Mouse (Mus musculus): ENCODE results near the gene Btbd1. TPM values are rescaled to one million over a fixed set of nuclear protein-coding genes. Genes with fewer than 3 reads are reported as not detected.

Btbd1 gene
- polyA plus RNA-seq, 1 experiment from 2014 or later, result 64.7 TPM

GRCm38 (mm10) chr7:81851706-81852105, 22.5 kb upstream of the Btbd1 start:
- POLR2A ChIA-PET, result interaction anchor here (1.5 kb wide), 1 partner anchor 21 kb away, joined by 4 read pairs; no protein-coding TSS in a partner anchor
- no peak for DNase-seq (ENCODE audit: low read depth, low spot score)
- TF ChIP-seq CTCF (IDR thresholded peaks at IDR 0.05), result no peak
- no peaks in the 10 kb centered on the region for H3K27me3 ChIP-seq
- CTCF ChIA-PET, result interaction anchor here (0.9 kb wide), 1 partner anchor 16 kb away, joined by 4 read pairs; no protein-coding TSS in a partner anchor
- in situ Hi-C loops (cut with MboI; ENCODE audit: low pct_unique_long_range_greater_than_20kb), result no loop called here
- no peak for ATAC-seq

GRCm38 (mm10) chr7:81850171-81850570, 20.9 kb upstream of the Btbd1 start:
- no peaks in the 10 kb centered on the region for H3K27me3 ChIP-seq
- ChIA-PET CTCF (no interaction called here), POLR2A (no interaction called here)
- TF ChIP-seq CTCF (IDR thresholded peaks at IDR 0.05), result no peak
- in situ Hi-C loops (cut with MboI; ENCODE audit: low pct_unique_long_range_greater_than_20kb), result no loop called here
- no peak for ATAC-seq
- DNase-seq (ENCODE audit: low read depth, low spot score), result no peak

GRCm38 (mm10) chr7:81849633-81850032, 20.4 kb upstream of the Btbd1 start:
- CTCF ChIA-PET, result no interaction called here
- DNase-seq (ENCODE audit: low read depth, low spot score) (no peak), ATAC-seq (no peak)
- POLR2A ChIA-PET, result no interaction called here
- no peaks in the 10 kb centered on the region for H3K27me3 ChIP-seq
- no peak for TF ChIP-seq CTCF (IDR thresholded peaks at IDR 0.05)
- in situ Hi-C loops (cut with MboI; ENCODE audit: low pct_unique_long_range_greater_than_20kb), result no loop called here

GRCm38 (mm10) chr7:81849214-81849613, 20.0 kb upstream of the Btbd1 start:
- ATAC-seq (no peak), DNase-seq (ENCODE audit: low read depth, low spot score) (no peak)
- POLR2A ChIA-PET, result no interaction called here
- H3K27me3 ChIP-seq, result no peaks in the 10 kb centered on the region
- in situ Hi-C loops (cut with MboI; ENCODE audit: low pct_unique_long_range_greater_than_20kb), result no loop called here
- no peak for TF ChIP-seq CTCF (IDR thresholded peaks at IDR 0.05)
- CTCF ChIA-PET, result no interaction called here

- no peak for ATAC-seq
- no peak for DNase-seq (ENCODE audit: low read depth, low spot score)
- CTCF ChIA-PET, result interaction anchor here (1.2 kb wide), 1 partner anchor 20 kb away, joined by 4 read pairs; no protein-coding TSS in a partner anchor
- in situ Hi-C loops (cut with MboI; ENCODE audit: low pct_unique_long_range_greater_than_20kb), result no loop called here
- POLR2A ChIA-PET, result no interaction called here
- TF ChIP-seq CTCF (IDR thresholded peaks at IDR 0.05), result no peak
- no peaks in the 10 kb centered on the region for H3K27me3 ChIP-seq
Observed at GRCm38 (mm10) chr7:81847777-81848176, 18.5 kb upstream of the Btbd1 start.

- TF ChIP-seq CTCF (IDR thresholded peaks at IDR 0.05), result no peak
- H3K27me3 ChIP-seq, result no peaks in the 10 kb centered on the region
- ChIA-PET POLR2A (no interaction called here), CTCF (interaction anchor here (0.8 kb wide), 1 partner anchor 11 kb away, joined by 3 read pairs; the partner anchor contains the start of gene Tm6sf1)
- DNase-seq (ENCODE audit: low read depth, low spot score) (no peak), ATAC-seq (no peak)
- in situ Hi-C loops (cut with MboI; ENCODE audit: low pct_unique_long_range_greater_than_20kb), result no loop called here
Observed at GRCm38 (mm10) chr7:81847010-81847409, 17.8 kb upstream of the Btbd1 start.

- no peaks in the 10 kb centered on the region for H3K27me3 ChIP-seq
- ChIA-PET CTCF (no interaction called here), POLR2A (no interaction called here)
- DNase-seq (ENCODE audit: low read depth, low spot score), result no peak
- in situ Hi-C loops (cut with MboI; ENCODE audit: low pct_unique_long_range_greater_than_20kb), result no loop called here
- no peak for TF ChIP-seq CTCF (IDR thresholded peaks at IDR 0.05)
- no peak for ATAC-seq
Observed at GRCm38 (mm10) chr7:81846008-81846407, 16.8 kb upstream of the Btbd1 start.

GRCm38 (mm10) chr7:81845313-81845712, 16.1 kb upstream of the Btbd1 start:
- in situ Hi-C loops (cut with MboI; ENCODE audit: low pct_unique_long_range_greater_than_20kb), result no loop called here
- CTCF ChIA-PET, result no interaction called here
- POLR2A ChIA-PET, result no interaction called here
- TF ChIP-seq CTCF (IDR thresholded peaks at IDR 0.05), result no peak
- no peak for ATAC-seq
- no peak for DNase-seq (ENCODE audit: low read depth, low spot score)
- H3K27me3 ChIP-seq, result no peaks in the 10 kb centered on the region

GRCm38 (mm10) chr7:81844801-81845200, 15.6 kb upstream of the Btbd1 start:
- no peaks in the 10 kb centered on the region for H3K27me3 ChIP-seq
- DNase-seq (ENCODE audit: low read depth, low spot score) (no peak), ATAC-seq (no peak)
- ChIA-PET POLR2A (no interaction called here), CTCF (interaction anchor here (1.6 kb wide), 1 partner anchor 14 kb away, joined by 3 read pairs; no protein-coding TSS in a partner anchor)
- in situ Hi-C loops (cut with MboI; ENCODE audit: low pct_unique_long_range_greater_than_20kb), result no loop called here
- TF ChIP-seq CTCF (IDR thresholded peaks at IDR 0.05), result no peak

- ChIA-PET CTCF (interaction anchor here (1.6 kb wide), 1 partner anchor 13 kb away, joined by 3 read pairs; no protein-coding TSS in a partner anchor), POLR2A (no interaction called here)
Observed at GRCm38 (mm10) chr7:81843903-81844302, 14.7 kb upstream of the Btbd1 start.

GRCm38 (mm10) chr7:81842998-81843397, 13.8 kb upstream of the Btbd1 start:
- in situ Hi-C loops (cut with MboI; ENCODE audit: low pct_unique_long_range_greater_than_20kb), result no loop called here
- TF ChIP-seq CTCF (IDR thresholded peaks at IDR 0.05), result no peak
- CTCF ChIA-PET, result interaction anchor here (1.6 kb wide), 1 partner anchor 12 kb away, joined by 3 read pairs; no protein-coding TSS in a partner anchor
- H3K27me3 ChIP-seq, result no peaks in the 10 kb centered on the region
- DNase-seq (ENCODE audit: low read depth, low spot score), result no peak
- no peak for ATAC-seq
- POLR2A ChIA-PET, result no interaction called here

More at GRCm38 (mm10) chr7:81843903-81844302, 14.7 kb upstream of the Btbd1 start:
- DNase-seq (ENCODE audit: low read depth, low spot score), result no peak
- in situ Hi-C loops (cut with MboI; ENCODE audit: low pct_unique_long_range_greater_than_20kb), result no loop called here
- no peak for TF ChIP-seq CTCF (IDR thresholded peaks at IDR 0.05)
- H3K27me3 ChIP-seq, result no peaks in the 10 kb centered on the region
- no peak for ATAC-seq

- ATAC-seq (no peak), DNase-seq (ENCODE audit: low read depth, low spot score) (no peak)
- ChIA-PET CTCF (interaction anchor here (1.0 kb wide), 1 partner anchor 10 kb away, joined by 3 read pairs; no protein-coding TSS in a partner anchor), POLR2A (no interaction called here)
- H3K27me3 ChIP-seq, result no peaks in the 10 kb centered on the region
- no peak for TF ChIP-seq CTCF (IDR thresholded peaks at IDR 0.05)
- in situ Hi-C loops (cut with MboI; ENCODE audit: low pct_unique_long_range_greater_than_20kb), result no loop called here
Observed at GRCm38 (mm10) chr7:81842141-81842540, 12.9 kb upstream of the Btbd1 start.
